Mouse (Mus musculus): Measurements from ENCODE around the gene Lrriq1.

Gene Lrriq1

GRCm38 (mm10) chr10:103235707-103236459 is at the start of gene Lrriq1:
TSS of gene Lrriq1 (minus strand) at chr10:103236322.
- DNase-seq (ENCODE audit: inconsistent ontology term): peak; percentile 77

GRCm38 (mm10) chr10:103253842-103254803 is 18.0 kb upstream of the Lrriq1 start:
- DNase-seq (ENCODE audit: inconsistent ontology term): peak; percentile 33

- no peak for DNase-seq (ENCODE audit: inconsistent ontology term)
Measured at GRCm38 (mm10) chr10:103236460-103236772, 294 bp upstream of the Lrriq1 start.

- DNase-seq (ENCODE audit: inconsistent ontology term): no peak
Measured at GRCm38 (mm10) chr10:103226646-103227045, 9.5 kb downstream of the Lrriq1 start.

- peak; percentile 36 for DNase-seq (ENCODE audit: inconsistent ontology term)
Measured at GRCm38 (mm10) chr10:103194655-103195328, 41.3 kb downstream of the Lrriq1 start.

GRCm38 (mm10) chr10:103145769-103146379 is 90.2 kb downstream of the Lrriq1 start:
- DNase-seq (ENCODE audit: inconsistent ontology term): no peak

GRCm38 (mm10) chr10:103144927-103145768 is 91.0 kb downstream of the Lrriq1 start:
- no peak for DNase-seq (ENCODE audit: inconsistent ontology term)

GRCm38 (mm10) chr10:103142526-103142925 is 93.6 kb downstream of the Lrriq1 start:
- DNase-seq (ENCODE audit: inconsistent ontology term): no peak

- DNase-seq (ENCODE audit: inconsistent ontology term): peak; percentile 29
Measured at GRCm38 (mm10) chr10:103141532-103141931, 94.6 kb downstream of the Lrriq1 start.

GRCm38 (mm10) chr10:103140609-103141008 is 95.5 kb downstream of the Lrriq1 start:
- DNase-seq (ENCODE audit: inconsistent ontology term): no peak

- DNase-seq (ENCODE audit: inconsistent ontology term): no peak
Measured at GRCm38 (mm10) chr10:103114629-103115028, 121.5 kb downstream of the Lrriq1 start.

GRCm38 (mm10) chr10:103108090-103108489 is 128.0 kb downstream of the Lrriq1 start:
- no peak for DNase-seq (ENCODE audit: inconsistent ontology term)

- no peak for DNase-seq (ENCODE audit: inconsistent ontology term)
Measured at GRCm38 (mm10) chr10:103086101-103086500, 150.0 kb downstream of the Lrriq1 start.

GRCm38 (mm10) chr10:103049593-103049992 is 186.5 kb downstream of the Lrriq1 start:
- DNase-seq (ENCODE audit: inconsistent ontology term): no peak

GRCm38 (mm10) chr10:103046623-103047022 is 189.5 kb downstream of the Lrriq1 start:
- no peak for DNase-seq (ENCODE audit: inconsistent ontology term)

- no peak for DNase-seq (ENCODE audit: inconsistent ontology term)
Measured at GRCm38 (mm10) chr10:103045019-103045418, 191.1 kb downstream of the Lrriq1 start.

GRCm38 (mm10) chr10:103035002-103035640 is 201.0 kb downstream of the Lrriq1 start:
- DNase-seq (ENCODE audit: inconsistent ontology term): no peak

GRCm38 (mm10) chr10:103030931-103031330 is 205.2 kb downstream of the Lrriq1 start:
- DNase-seq (ENCODE audit: inconsistent ontology term): no peak

GRCm38 (mm10) chr10:103029730-103030490 is 206.2 kb downstream of the Lrriq1 start, which contains the start of gene Alx1:
TSS of gene Alx1 (minus strand) at chr10:103030215.
- DNase-seq (ENCODE audit: inconsistent ontology term): no peak
